Mouse (Mus musculus) bone marrow, adult 2 months (tissue): ENCODE results near the gene Agbl4.

Source experiments
- CTCF ChIP-seq: fragments of 200-500 bp; IDR thresholded peaks from 2 replicates; pipeline ENCODE4 v1.5.1; 2011; ENCODE audit warnings: low read length, control low read depth; ENCODE audit not compliant: control insufficient read depth, insufficient read depth
- POLR2A ChIP-seq: fragments of 200-500 bp; IDR thresholded peaks from 2 replicates; pipeline ENCODE4 v1.6.1; 2011; ENCODE audit warnings: low read depth, mild to moderate bottlenecking, control low read depth, low read length, borderline replicate concordance; ENCODE audit not compliant: control insufficient read depth

- TF ChIP-seq CTCF: no peak
- no peak for TF ChIP-seq POLR2A
Measured at GRCm38 (mm10) chr4:111544684-111545083, 1147.2 kb downstream of the Agbl4 start.
